Mouse (Mus musculus) liver, embryonic 12.5 days (tissue): Measurements from ENCODE around the gene Gabpb1. TPM values are rescaled to one million over a fixed set of nuclear protein-coding genes. Genes with fewer than 3 reads are reported as not detected.

Source experiments
- ATAC-seq: fragments of 200-750 bp; cut with Nextera tagmentation; 2 replicates; pipeline ENCODE4 v1.8.0; 2017; ENCODE audit warnings: moderate number of reproducible peaks, mild to moderate bottlenecking, moderate library complexity
- H3K27ac ChIP-seq: fragments of 300-500 bp; sonication (generic); 2 replicates; pipeline ENCODE4 v1.5.1; 2016; ENCODE audit warnings: mild to moderate bottlenecking
- H3K27me3 ChIP-seq: fragments of 300-500 bp; sonication (generic); replicated peaks from 2 replicates; pipeline ENCODE4 v1.6.1; 2016; ENCODE audit warnings: mild to moderate bottlenecking, moderate library complexity
- H3K36me3 ChIP-seq: fragments of 300-500 bp; sonication (generic); 2 replicates; pipeline ENCODE4 v1.6.1; 2016; ENCODE audit warnings: mild to moderate bottlenecking, moderate library complexity
- H3K4me1 ChIP-seq: fragments of 300-500 bp; sonication (generic); 2 replicates; pipeline ENCODE4 v1.6.1; 2016
- H3K4me2 ChIP-seq: fragments of 300-500 bp; sonication (generic); 2 replicates; pipeline ENCODE4 v1.6.1; 2016; ENCODE audit warnings: mild to moderate bottlenecking, moderate library complexity
- H3K4me3 ChIP-seq: fragments of 300-500 bp; sonication (generic); 2 replicates; pipeline ENCODE4 v1.5.1; 2016; ENCODE audit warnings: mild to moderate bottlenecking, moderate library complexity
- H3K9ac ChIP-seq: fragments of 300-500 bp; sonication (generic); 2 replicates; pipeline ENCODE4 v1.6.1; 2016; ENCODE audit warnings: mild to moderate bottlenecking, moderate library complexity
- H3K9me3 ChIP-seq: fragments of 300-500 bp; sonication (generic); replicated peaks from 2 replicates; pipeline ENCODE4 v1.6.1; 2016; ENCODE audit warnings: mild to moderate bottlenecking, moderate library complexity
- WGBS: fragments of 180-500 bp; shearing (Covaris S2); methylation state at CpG from one replicate; pipeline ENCODE4 v1.1.7; 2016; ENCODE audit not compliant: insufficient replicate concordance; 5-methylcytosine and 5-hydroxymethylcytosine counted together
- polyA plus RNA-seq: library from polyadenylated mRNA; unstranded; fragments of >200 nt; fragmentation: Nextera tagmentation; extraction: Ambion mirVana; gene quantifications from 2 replicates; pipeline ENCODE4 v1.2.1, GENCODE M21; 2016

Gene Gabpb1
- 35.3 and 36.2 TPM in 2 replicates for polyA plus RNA-seq

- Histone ChIP-seq H3K4me1 (peaks cover 34% of the 10 kb centered on the region), H3K4me3 (peak within 1 kb of the TSS; percentile 98), H3K9ac (peak within 1 kb of the TSS; percentile 99), H3K9me3 (no peaks in the 10 kb centered on the region), H3K4me2 (peak within 1 kb of the TSS; percentile 82), H3K27ac (peak within 1 kb of the TSS; percentile 96), H3K36me3 (peaks cover 16% of the 10 kb centered on the region), H3K27me3 (no peaks in the 10 kb centered on the region)
- ATAC-seq = no peak
- 16% methylated on average over 12 of the region's 12 CpGs for WGBS
Observed at GRCm38 (mm10) chr2:126676122-126676515, at the start of gene Gabpb1. Gene Gabpb1 (minus strand): TSS chr2:126676337.

GRCm38 (mm10) chr2:126712950-126713349, 36.8 kb upstream of the Gabpb1 start:
- Histone ChIP-seq H3K27me3 (no peaks in the 10 kb centered on the region), H3K4me2 (no peak overlapping the region), H3K27ac (no peak overlapping the region), H3K9me3 (no peaks in the 10 kb centered on the region), H3K4me3 (no peak overlapping the region), H3K36me3 (peaks cover 15% of the 10 kb centered on the region), H3K4me1 (peaks cover 20% of the 10 kb centered on the region), H3K9ac (no peak overlapping the region)
- no peak for ATAC-seq

- Histone ChIP-seq H3K4me1 (peaks cover 22% of the 10 kb centered on the region), H3K4me3 (no peak overlapping the region), H3K36me3 (peaks cover 11% of the 10 kb centered on the region), H3K9me3 (no peaks in the 10 kb centered on the region), H3K27me3 (no peaks in the 10 kb centered on the region), H3K4me2 (no peak overlapping the region), H3K27ac (no peak overlapping the region), H3K9ac (no peak overlapping the region)
- no peak for ATAC-seq
- WGBS = 91% methylated on average over 5 of the region's 5 CpGs
Observed at GRCm38 (mm10) chr2:126712526-126712925, 36.4 kb upstream of the Gabpb1 start.

- H3K9ac ChIP-seq = peak overlapping the region; percentile 88
Observed at GRCm38 (mm10) chr2:126708361-126708760, 32.2 kb upstream of the Gabpb1 start.

GRCm38 (mm10) chr2:126707438-126707779, 31.3 kb upstream of the Gabpb1 start:
- WGBS = 1% methylated on average over 23 of the region's 23 CpGs
- H3K9me3 ChIP-seq = no peaks in the 10 kb centered on the region
- peak; percentile 82 for ATAC-seq
- peaks cover 16% of the 10 kb centered on the region for H3K27me3 ChIP-seq
- H3K4me1 ChIP-seq = peaks cover 10% of the 10 kb centered on the region
- H3K4me2 ChIP-seq = peak overlapping the region; percentile 84
- 0 out of 2 replicates have a peak, but pooled peaks cover 4% of the 10 kb centered on the region for H3K36me3 ChIP-seq
- H3K4me3 ChIP-seq = peak overlapping the region; percentile 94
- peak overlapping the region; percentile 77 for H3K27ac ChIP-seq
- peak overlapping the region; percentile 88 for H3K9ac ChIP-seq

More at GRCm38 (mm10) chr2:126708361-126708760, 32.2 kb upstream of the Gabpb1 start:
- Histone ChIP-seq H3K9me3 (no peaks in the 10 kb centered on the region), H3K4me3 (peak overlapping the region; percentile 94), H3K4me2 (peak overlapping the region; percentile 84), H3K4me1 (peaks cover 10% of the 10 kb centered on the region), H3K27ac (no peak overlapping the region), H3K27me3 (peaks cover 16% of the 10 kb centered on the region), H3K36me3 (0 out of 2 replicates have a peak, but pooled peaks cover 7% of the 10 kb centered on the region)
- 45% methylated on average over 4 of the region's 4 CpGs for WGBS
- ATAC-seq = no peak

- peaks cover 18% of the 10 kb centered on the region for H3K27me3 ChIP-seq
- H3K4me2 ChIP-seq = peak within 1 kb of the TSS; percentile 84
- H3K36me3 ChIP-seq = 0 out of 2 replicates have a peak, but pooled peaks cover 3% of the 10 kb centered on the region
- H3K4me1 ChIP-seq = peaks cover 10% of the 10 kb centered on the region
- peak within 1 kb of the TSS; percentile 88 for H3K9ac ChIP-seq
- H3K4me3 ChIP-seq = peak within 1 kb of the TSS; percentile 94
- WGBS = 2% methylated on average over 47 of the region's 47 CpGs
- peak; percentile 100 for ATAC-seq
- H3K27ac ChIP-seq = peak within 1 kb of the TSS; percentile 77
- no peaks in the 10 kb centered on the region for H3K9me3 ChIP-seq
Observed at GRCm38 (mm10) chr2:126706759-126707437, 30.8 kb upstream of the Gabpb1 start, which contains the start of gene Usp8. Gene Usp8 (plus strand): TSS chr2:126707328.

- H3K9ac ChIP-seq = no peak overlapping the region
- no peaks in the 10 kb centered on the region for H3K36me3 ChIP-seq
- no peak overlapping the region for H3K4me3 ChIP-seq
- no peak overlapping the region for H3K27ac ChIP-seq
- H3K4me2 ChIP-seq = no peak overlapping the region
- WGBS = 56% methylated on average over 6 of the region's 6 CpGs
- H3K4me1 ChIP-seq = no peaks in the 10 kb centered on the region
- peaks cover 4% of the 10 kb centered on the region; the same call in 1 of the 2 replicates for H3K27me3 ChIP-seq
- no peaks in the 10 kb centered on the region for H3K9me3 ChIP-seq
- no peak for ATAC-seq
Observed at GRCm38 (mm10) chr2:126695285-126695684, 19.1 kb upstream of the Gabpb1 start.

- Histone ChIP-seq H3K9me3 (no peaks in the 10 kb centered on the region), H3K27me3 (no peaks in the 10 kb centered on the region), H3K9ac (no peak overlapping the region), H3K36me3 (no peaks in the 10 kb centered on the region), H3K4me3 (no peak overlapping the region), H3K27ac (no peak overlapping the region), H3K4me2 (no peak overlapping the region), H3K4me1 (no peaks in the 10 kb centered on the region)
- ATAC-seq = no peak
- WGBS = 71% methylated on average over 3 of the region's 3 CpGs
Observed at GRCm38 (mm10) chr2:126691290-126691689, 15.2 kb upstream of the Gabpb1 start.

- no peak overlapping the region for H3K4me3 ChIP-seq
- no peak overlapping the region for H3K9ac ChIP-seq
- no peaks in the 10 kb centered on the region for H3K9me3 ChIP-seq
- ATAC-seq = no peak
- peaks cover 8% of the 10 kb centered on the region; the same call in 1 of the 2 replicates for H3K4me1 ChIP-seq
- no peak overlapping the region for H3K4me2 ChIP-seq
- peaks cover 18% of the 10 kb centered on the region for H3K36me3 ChIP-seq
- 53% methylated on average over 1 of the region's 1 CpGs for WGBS
- no peaks in the 10 kb centered on the region for H3K27me3 ChIP-seq
- no peak overlapping the region; the same call in 1 of the 2 replicates for H3K27ac ChIP-seq
Observed at GRCm38 (mm10) chr2:126682937-126683336, 6.8 kb upstream of the Gabpb1 start.

GRCm38 (mm10) chr2:126682333-126682732, 6.2 kb upstream of the Gabpb1 start:
- Histone ChIP-seq H3K4me1 (peaks cover 8% of the 10 kb centered on the region; the same call in 1 of the 2 replicates), H3K36me3 (peaks cover 21% of the 10 kb centered on the region), H3K4me3 (no peak overlapping the region), H3K9me3 (no peaks in the 10 kb centered on the region), H3K27ac (no peak overlapping the region), H3K27me3 (no peaks in the 10 kb centered on the region), H3K4me2 (no peak overlapping the region), H3K9ac (no peak overlapping the region)
- 38% methylated on average over 2 of the region's 2 CpGs for WGBS
- no peak for ATAC-seq

GRCm38 (mm10) chr2:126677366-126677765, 1.2 kb upstream of the Gabpb1 start:
- Histone ChIP-seq H3K4me2 (no peak overlapping the region), H3K4me1 (peaks cover 27% of the 10 kb centered on the region), H3K4me3 (no peak overlapping the region), H3K27me3 (no peaks in the 10 kb centered on the region), H3K36me3 (peaks cover 16% of the 10 kb centered on the region), H3K9ac (no peak overlapping the region), H3K9me3 (no peaks in the 10 kb centered on the region), H3K27ac (no peak overlapping the region)
- WGBS = 83% methylated on average over 1 of the region's 1 CpGs
- no peak for ATAC-seq

- under 1% methylated on average over 99 of the region's 99 CpGs for WGBS
- peak overlapping the region; percentile 82 for H3K4me2 ChIP-seq
- peaks cover 34% of the 10 kb centered on the region for H3K4me1 ChIP-seq
- no peaks in the 10 kb centered on the region for H3K9me3 ChIP-seq
- peak overlapping the region; percentile 96 for H3K27ac ChIP-seq
- H3K4me3 ChIP-seq = peak overlapping the region; percentile 98
- peak; percentile 85 for ATAC-seq
- no peaks in the 10 kb centered on the region for H3K27me3 ChIP-seq
- peak overlapping the region; percentile 99 for H3K9ac ChIP-seq
- H3K36me3 ChIP-seq = peaks cover 15% of the 10 kb centered on the region
Observed at GRCm38 (mm10) chr2:126675169-126676121, 692 bp downstream of the Gabpb1 start.
